Mouse (Mus musculus): ENCODE results near the gene Nabp1. TPM values are rescaled to one million over a fixed set of nuclear protein-coding genes. Genes with fewer than 3 reads are reported as not detected.
A peak's percentile ranks its signal among the peaks of the same experiment; 100 is the strongest.
"Not testable (repeated sequence)": the region's sequence is repeated elsewhere in the genome, so short reads cannot be mapped to it uniquely, and the experiment has no call there.

Nabp1 gene
- total RNA-seq, 4 experiments from 2014 or later = 32.4 to 66.3 (median 47.5) TPM

GRCm38 (mm10) chr1:51486291-51486690, 8.1 kb upstream of the Nabp1 start:
- no peak for DNase-seq (ENCODE audit: low spot score)

- peak; percentile 12 for DNase-seq (ENCODE audit: low spot score)
Measured at GRCm38 (mm10) chr1:51480386-51480785, 2.2 kb upstream of the Nabp1 start.

GRCm38 (mm10) chr1:51479691-51480090, 1.5 kb upstream of the Nabp1 start:
- DNase-seq (ENCODE audit: low spot score) = no peak

- DNase-seq (ENCODE audit: low spot score) = no peak
Measured at GRCm38 (mm10) chr1:51479027-51479329, 753 bp upstream of the Nabp1 start.

GRCm38 (mm10) chr1:51477656-51478081, 556 bp downstream of the Nabp1 start:
- no peak for DNase-seq (ENCODE audit: low spot score)

- DNase-seq (ENCODE audit: low spot score) = no peak
Measured at GRCm38 (mm10) chr1:51476405-51476804, 1.8 kb downstream of the Nabp1 start.

GRCm38 (mm10) chr1:51468077-51468476, 10.1 kb downstream of the Nabp1 start:
- no peak for DNase-seq (ENCODE audit: low spot score)

- DNase-seq (ENCODE audit: low spot score) = no peak
Measured at GRCm38 (mm10) chr1:51467181-51467580, 11.0 kb downstream of the Nabp1 start.

GRCm38 (mm10) chr1:51466385-51466784, 11.8 kb downstream of the Nabp1 start:
- peak; percentile 37 for DNase-seq (ENCODE audit: low spot score)

- no peak for DNase-seq (ENCODE audit: low spot score)
Measured at GRCm38 (mm10) chr1:51465285-51465684, 12.9 kb downstream of the Nabp1 start.

GRCm38 (mm10) chr1:51463038-51463437, 15.2 kb downstream of the Nabp1 start:
- no peak for DNase-seq (ENCODE audit: low spot score)

GRCm38 (mm10) chr1:51458731-51459450, 19.3 kb downstream of the Nabp1 start:
- DNase-seq (ENCODE audit: low spot score) = peak; percentile 29

- DNase-seq (ENCODE audit: low spot score) = no peak
Measured at GRCm38 (mm10) chr1:51458089-51458488, 20.1 kb downstream of the Nabp1 start.

- DNase-seq (ENCODE audit: low spot score) = no peak
Measured at GRCm38 (mm10) chr1:51457249-51457648, 21.0 kb downstream of the Nabp1 start.

GRCm38 (mm10) chr1:51448789-51449188, 29.4 kb downstream of the Nabp1 start:
- DNase-seq (ENCODE audit: low spot score) = no peak

- DNase-seq (ENCODE audit: low spot score) = no peak
Measured at GRCm38 (mm10) chr1:51445854-51446460, 32.3 kb downstream of the Nabp1 start.

- DNase-seq (ENCODE audit: low spot score) = no peak
Measured at GRCm38 (mm10) chr1:51445161-51445853, 32.9 kb downstream of the Nabp1 start.

GRCm38 (mm10) chr1:51429775-51430174, 48.5 kb downstream of the Nabp1 start:
- no peak for DNase-seq (ENCODE audit: low spot score)

- DNase-seq (ENCODE audit: low spot score) = no peak
Measured at GRCm38 (mm10) chr1:51426298-51426697, 51.9 kb downstream of the Nabp1 start.

GRCm38 (mm10) chr1:51421029-51421428, 57.2 kb downstream of the Nabp1 start:
- not testable (repeated sequence) for DNase-seq (ENCODE audit: low spot score)

GRCm38 (mm10) chr1:51418753-51419152, 59.5 kb downstream of the Nabp1 start:
- DNase-seq (ENCODE audit: low spot score) = no peak

Measured in heart, adult 8-10 months (tissue).